21 mouse cellular contexts compared by ENCODE assay signal in genomic region chr1:106507556-106507955, GRCm38 (mm10).
DNase-seq lines count a peak whose midpoint lies in the region; ATAC-seq and TF ChIP-seq lines count a peak whose summit lies in the region.
"Had no signal": no experiment of that assay in that cellular context is flagged by ENCODE, and none has a peak within 500 bp of the region (broad histone marks: within the 10 kb centered on the region; RNA-seq: fewer than 3 reads in every experiment).

No protein-coding gene starts in this region.

- no peaks in the 10 kb centered on the region for H3K36me3 ChIP-seq in hindbrain, embryonic 12.5 days
- H3K36me3 ChIP-seq in hindbrain, embryonic 16.5 days (ENCODE audit: control insufficient read depth, insufficient read depth, low read length), result no peaks in the 10 kb centered on the region
- no peaks in the 10 kb centered on the region for H3K36me3 ChIP-seq in lung, embryonic 14.5 days (ENCODE audit: insufficient read depth)
- no peaks in the 10 kb centered on the region for H3K36me3 ChIP-seq in midbrain, embryonic 11.5 days (ENCODE audit: control insufficient read depth, insufficient read depth, low read length)
- no peaks in the 10 kb centered on the region for H3K36me3 ChIP-seq in midbrain, embryonic 15.5 days (replicated peaks)
- H3K36me3 ChIP-seq: embryonic facial prominence, embryonic 15.5 days; forebrain, embryonic 10.5 days; heart, embryonic 12.5 days had no signal

- 0 out of 2 replicates have a peak, but pooled peaks have one; percentile 46 for ATAC-seq in hindbrain, embryonic 12.5 days (ENCODE audit: low FRiP score)
- no peak; the same call in 1 of the 2 replicates for ATAC-seq in hindbrain, embryonic 16.5 days
- ATAC-seq in lung, embryonic 14.5 days (ENCODE audit: insufficient read depth), result peak; percentile 73
- ATAC-seq in midbrain, embryonic 11.5 days (ENCODE audit: low FRiP score), result peak; percentile 29; the same call in 1 of the 2 replicates
- no peak for ATAC-seq in midbrain, embryonic 15.5 days (replicated peaks)
- ATAC-seq: activated CD4-positive, CD25-positive, alpha-beta regulatory T cell, adult 4 months; forebrain, embryonic 14.5 days; Patski had no signal

- H3K4me3 ChIP-seq in hindbrain, embryonic 12.5 days, result no peak overlapping the region
- H3K4me3 ChIP-seq in hindbrain, embryonic 16.5 days (ENCODE audit: low read length), result no peak overlapping the region
- no peak overlapping the region for H3K4me3 ChIP-seq in lung, embryonic 14.5 days (ENCODE audit: low read depth, low read length)
- H3K4me3 ChIP-seq in midbrain, embryonic 11.5 days (ENCODE audit: low read depth, low read length), result no peak overlapping the region
- no peak overlapping the region for H3K4me3 ChIP-seq in midbrain, embryonic 15.5 days
- H3K4me3 ChIP-seq: embryonic facial prominence, embryonic 15.5 days; erythroblast, embryonic 14.5 days; forebrain, embryonic 10.5 days; gastrocnemius, adult 2 months; heart, embryonic 12.5 days had no signal

- H3K27me3 ChIP-seq in hindbrain, embryonic 12.5 days, result no peaks in the 10 kb centered on the region
- H3K27me3 ChIP-seq in hindbrain, embryonic 16.5 days (replicated peaks; ENCODE audit: control insufficient read depth, insufficient read depth, low read length), result no peaks in the 10 kb centered on the region
- no peaks in the 10 kb centered on the region for H3K27me3 ChIP-seq in lung, embryonic 14.5 days (ENCODE audit: insufficient read depth, low read length)
- H3K27me3 ChIP-seq in midbrain, embryonic 11.5 days (ENCODE audit: control insufficient read depth, insufficient read depth, low read length), result no peaks in the 10 kb centered on the region
- H3K27me3 ChIP-seq in midbrain, embryonic 15.5 days (replicated peaks), result no peaks in the 10 kb centered on the region
- H3K27me3 ChIP-seq: embryonic facial prominence, embryonic 15.5 days; heart, embryonic 12.5 days; Patski had no signal

- TF ChIP-seq CTCF in lung, embryonic 14.5 days (IDR thresholded peaks at IDR 0.05; ENCODE audit: low read depth), result no peak

- 86% methylated on average over 1 of the region's 1 CpGs for WGBS in hindbrain, embryonic 12.5 days
- 97% methylated on average over 1 of the region's 1 CpGs for WGBS in hindbrain, embryonic 16.5 days
- WGBS in lung, embryonic 14.5 days, result 62% methylated on average over 1 of the region's 1 CpGs
- WGBS in midbrain, embryonic 11.5 days, result 77% methylated on average over 1 of the region's 1 CpGs
- 83% methylated on average over 1 of the region's 1 CpGs for WGBS in midbrain, embryonic 15.5 days

- H3K4me1 ChIP-seq in hindbrain, embryonic 12.5 days, result no peaks in the 10 kb centered on the region
- H3K4me1 ChIP-seq in hindbrain, embryonic 16.5 days (ENCODE audit: control insufficient read depth, insufficient read depth, low read depth, low read length), result no peaks in the 10 kb centered on the region
- no peaks in the 10 kb centered on the region for H3K4me1 ChIP-seq in lung, embryonic 14.5 days (ENCODE audit: insufficient read depth)
- H3K4me1 ChIP-seq in midbrain, embryonic 11.5 days (ENCODE audit: control insufficient read depth, insufficient read depth, low read length), result no peaks in the 10 kb centered on the region
- no peaks in the 10 kb centered on the region for H3K4me1 ChIP-seq in midbrain, embryonic 15.5 days
- H3K4me1 ChIP-seq: embryonic facial prominence, embryonic 15.5 days; heart, embryonic 12.5 days had no signal

- DNase-seq in lung, embryonic 14.5 days, result no peak
- DNase-seq in lung, postnatal 14 days, result no peak
- DNase-seq in midbrain, embryonic 11.5 days (ENCODE audit: low spot score, missing footprints), result no peak
- no peak for DNase-seq in adipocyte (ENCODE audit: low spot score)
- DNase-seq: adrenal gland, adult 2 months; adrenal gland, postnatal 25 days; cerebellum, adult 18-20 months; cerebellum, adult 9-11 months; cerebellum, postnatal 36 days; gastrocnemius, adult 2 months; gastrocnemius, postnatal 25 days had no signal

- H3K4me2 ChIP-seq in hindbrain, embryonic 12.5 days (replicated peaks), result no peak overlapping the region
- H3K4me2 ChIP-seq in hindbrain, embryonic 16.5 days (ENCODE audit: low read length), result no peak overlapping the region
- H3K4me2 ChIP-seq in lung, embryonic 14.5 days, result no peak overlapping the region
- H3K4me2 ChIP-seq in midbrain, embryonic 11.5 days, result no peak overlapping the region
- H3K4me2 ChIP-seq in midbrain, embryonic 15.5 days, result no peak overlapping the region
- H3K4me2 ChIP-seq: embryonic facial prominence, embryonic 15.5 days; heart, embryonic 12.5 days had no signal

- no peaks in the 10 kb centered on the region for H3K9me3 ChIP-seq in hindbrain, embryonic 12.5 days (replicated peaks)
- H3K9me3 ChIP-seq in hindbrain, embryonic 16.5 days (ENCODE audit: control insufficient read depth, low read length), result no peaks in the 10 kb centered on the region
- H3K9me3 ChIP-seq in lung, embryonic 14.5 days (ENCODE audit: low read depth, low read length), result no peaks in the 10 kb centered on the region
- no peaks in the 10 kb centered on the region for H3K9me3 ChIP-seq in midbrain, embryonic 11.5 days (ENCODE audit: control insufficient read depth, low read length)
- H3K9me3 ChIP-seq in midbrain, embryonic 15.5 days, result no peaks in the 10 kb centered on the region
- H3K9me3 ChIP-seq: embryonic facial prominence, embryonic 15.5 days; forebrain, embryonic 10.5 days; heart, embryonic 12.5 days had no signal

- no peak overlapping the region for H3K27ac ChIP-seq in hindbrain, embryonic 12.5 days
- H3K27ac ChIP-seq in hindbrain, embryonic 16.5 days (ENCODE audit: low read depth, low read length), result no peak overlapping the region
- H3K27ac ChIP-seq in lung, embryonic 14.5 days (ENCODE audit: low read depth), result no peak overlapping the region
- H3K27ac ChIP-seq in midbrain, embryonic 11.5 days (ENCODE audit: low read depth, low read length), result no peak overlapping the region
- H3K27ac ChIP-seq in midbrain, embryonic 15.5 days, result no peak overlapping the region
- H3K27ac ChIP-seq: embryonic facial prominence, embryonic 15.5 days; forebrain, embryonic 10.5 days; gastrocnemius, adult 2 months had no signal

- H3K9ac ChIP-seq in hindbrain, embryonic 12.5 days, result no peak overlapping the region
- H3K9ac ChIP-seq in hindbrain, embryonic 16.5 days (ENCODE audit: low read depth, low read length), result no peak overlapping the region
- no peak overlapping the region for H3K9ac ChIP-seq in lung, embryonic 14.5 days
- H3K9ac ChIP-seq in midbrain, embryonic 11.5 days (ENCODE audit: low read length), result no peak overlapping the region
- no peak overlapping the region for H3K9ac ChIP-seq in midbrain, embryonic 15.5 days
- H3K9ac ChIP-seq: embryonic facial prominence, embryonic 15.5 days; heart, embryonic 12.5 days had no signal

Comparison
In these comparisons a context has a peak if more than half of its experiments do, and no peak if none do; other contexts are left out.
1. ATAC-seq: peak in hindbrain, embryonic 12.5 days (single experiment), lung, embryonic 14.5 days (single experiment) and midbrain, embryonic 11.5 days (single experiment); none in hindbrain, embryonic 16.5 days (single experiment) and midbrain, embryonic 15.5 days (single experiment).